Mouse (Mus musculus): ENCODE data around the gene Slc25a10. TPM values are rescaled to one million over a fixed set of nuclear protein-coding genes. Genes with fewer than 3 reads are reported as not detected.

The Slc25a10 gene
- polyA plus RNA-seq, 1 experiment from 2014 or later, result 54.6 TPM

- Histone ChIP-seq H3K4me2 (peak overlapping the region; percentile 87), H3K27me3 (no peaks in the 10 kb centered on the region), H3K4me3 (replicated peaks) (peak overlapping the region; percentile 96), H3K36me3 (peaks cover 78% of the 10 kb centered on the region), H3K9ac (replicated peaks) (peak overlapping the region; percentile 89), H3K4me1 (replicated peaks) (peaks cover 30% of the 10 kb centered on the region), H3K9me3 (no peaks in the 10 kb centered on the region), H3K27ac (0 out of 2 replicates have a peak overlapping the region, but pooled peaks have one; percentile 91)
- WGBS, result 9% methylated on average over 10 of the region's 10 CpGs
- ATAC-seq (ENCODE audit: insufficient number of reproducible peaks, insufficient read depth, low FRiP score, low TSS enrichment, low read depth), result no peak
These were observed 6.4 kb upstream of the Slc25a10 start for GRCm38 (mm10) chr11:120485251-120485650.

- Histone ChIP-seq H3K4me3 (replicated peaks) (no peak overlapping the region), H3K9ac (replicated peaks) (no peak overlapping the region), H3K9me3 (no peaks in the 10 kb centered on the region), H3K4me1 (replicated peaks) (peaks cover 54% of the 10 kb centered on the region), H3K27ac (no peak overlapping the region), H3K27me3 (no peaks in the 10 kb centered on the region), H3K36me3 (peaks cover 46% of the 10 kb centered on the region), H3K4me2 (no peak overlapping the region)
- WGBS, result 80% methylated on average over 4 of the region's 4 CpGs
- no peak for ATAC-seq (ENCODE audit: insufficient number of reproducible peaks, insufficient read depth, low FRiP score, low TSS enrichment, low read depth)
These were observed 3.1 kb upstream of the Slc25a10 start for GRCm38 (mm10) chr11:120488516-120488915.

GRCm38 (mm10) chr11:120489054-120489761 is 2.4 kb upstream of the Slc25a10 start:
- H3K4me2 ChIP-seq, result no peak overlapping the region
- no peak overlapping the region for H3K4me3 ChIP-seq (replicated peaks)
- H3K9ac ChIP-seq (replicated peaks), result peak overlapping the region; percentile 27; the same call in 1 of the 2 replicates
- H3K36me3 ChIP-seq, result peaks cover 47% of the 10 kb centered on the region
- no peaks in the 10 kb centered on the region for H3K9me3 ChIP-seq
- H3K27ac ChIP-seq, result 0 out of 2 replicates have a peak overlapping the region, but pooled peaks have one; percentile 41
- peaks cover 52% of the 10 kb centered on the region for H3K4me1 ChIP-seq (replicated peaks)
- 63% methylated on average over 4 of the region's 4 CpGs for WGBS
- ATAC-seq (ENCODE audit: insufficient number of reproducible peaks, insufficient read depth, low FRiP score, low TSS enrichment, low read depth), result no peak; the same call in 1 of the 2 replicates
- no peaks in the 10 kb centered on the region for H3K27me3 ChIP-seq

GRCm38 (mm10) chr11:120490291-120491046 is 1.2 kb upstream of the Slc25a10 start:
- 40% methylated on average over 4 of the region's 4 CpGs for WGBS
- Histone ChIP-seq H3K4me1 (replicated peaks) (peaks cover 48% of the 10 kb centered on the region), H3K27ac (peak overlapping the region; percentile 89; the same call in 1 of the 2 replicates), H3K9ac (replicated peaks) (no peak overlapping the region; the same call in 1 of the 2 replicates), H3K27me3 (no peaks in the 10 kb centered on the region), H3K4me2 (peak overlapping the region; percentile 96), H3K4me3 (replicated peaks) (0 out of 2 replicates have a peak overlapping the region, but pooled peaks have one; percentile 1), H3K9me3 (no peaks in the 10 kb centered on the region), H3K36me3 (peaks cover 58% of the 10 kb centered on the region)
- no peak for ATAC-seq (ENCODE audit: insufficient number of reproducible peaks, insufficient read depth, low FRiP score, low TSS enrichment, low read depth)

GRCm38 (mm10) chr11:120492024-120492877 is 611 bp downstream of the Slc25a10 start:
- Histone ChIP-seq H3K4me1 (replicated peaks) (peaks cover 42% of the 10 kb centered on the region), H3K27ac (peak overlapping the region; percentile 89), H3K9ac (replicated peaks) (peak overlapping the region; percentile 90), H3K36me3 (peaks cover 58% of the 10 kb centered on the region), H3K4me3 (replicated peaks) (peak overlapping the region; percentile 97), H3K4me2 (peak overlapping the region; percentile 96), H3K9me3 (no peaks in the 10 kb centered on the region), H3K27me3 (no peaks in the 10 kb centered on the region)
- WGBS, result under 1% methylated on average over 48 of the region's 48 CpGs
- peak; percentile 40 for ATAC-seq (ENCODE audit: insufficient number of reproducible peaks, insufficient read depth, low FRiP score, low TSS enrichment, low read depth)

- Histone ChIP-seq H3K27ac (peak overlapping the region; percentile 89), H3K9me3 (no peaks in the 10 kb centered on the region), H3K4me1 (replicated peaks) (peaks cover 42% of the 10 kb centered on the region), H3K36me3 (peaks cover 58% of the 10 kb centered on the region), H3K9ac (replicated peaks) (peak overlapping the region; percentile 90), H3K4me3 (replicated peaks) (peak overlapping the region; percentile 97), H3K4me2 (peak overlapping the region; percentile 96), H3K27me3 (no peaks in the 10 kb centered on the region)
- 26% methylated on average over 3 of the region's 3 CpGs for WGBS
- no peak for ATAC-seq (ENCODE audit: insufficient number of reproducible peaks, insufficient read depth, low FRiP score, low TSS enrichment, low read depth)
These were observed 1.2 kb downstream of the Slc25a10 start for GRCm38 (mm10) chr11:120492878-120493203.

- 66% methylated on average over 3 of the region's 3 CpGs for WGBS
- H3K27ac ChIP-seq, result 0 out of 2 replicates have a peak overlapping the region, but pooled peaks have one; percentile 23
- peak overlapping the region; percentile 90 for H3K9ac ChIP-seq (replicated peaks)
- peaks cover 58% of the 10 kb centered on the region for H3K36me3 ChIP-seq
- no peak for ATAC-seq (ENCODE audit: insufficient number of reproducible peaks, insufficient read depth, low FRiP score, low TSS enrichment, low read depth)
- peaks cover 42% of the 10 kb centered on the region for H3K4me1 ChIP-seq (replicated peaks)
- H3K4me3 ChIP-seq (replicated peaks), result peak overlapping the region; percentile 97
- peak overlapping the region; percentile 96 for H3K4me2 ChIP-seq
- no peaks in the 10 kb centered on the region for H3K27me3 ChIP-seq
- H3K9me3 ChIP-seq, result no peaks in the 10 kb centered on the region
These were observed 1.7 kb downstream of the Slc25a10 start for GRCm38 (mm10) chr11:120493351-120493750.

- Histone ChIP-seq H3K4me3 (replicated peaks) (peak overlapping the region; percentile 97; the same call in 1 of the 2 replicates), H3K9ac (replicated peaks) (peak overlapping the region; percentile 90; the same call in 1 of the 2 replicates), H3K27me3 (no peaks in the 10 kb centered on the region), H3K27ac (no peak overlapping the region), H3K4me2 (peak overlapping the region; percentile 96), H3K36me3 (peaks cover 58% of the 10 kb centered on the region), H3K9me3 (no peaks in the 10 kb centered on the region), H3K4me1 (replicated peaks) (peaks cover 42% of the 10 kb centered on the region)
- 91% methylated on average over 3 of the region's 3 CpGs for WGBS
- ATAC-seq (ENCODE audit: insufficient number of reproducible peaks, insufficient read depth, low FRiP score, low TSS enrichment, low read depth), result no peak
These were observed 2.3 kb downstream of the Slc25a10 start for GRCm38 (mm10) chr11:120493911-120494310.

- H3K4me2 ChIP-seq, result no peak overlapping the region
- H3K4me3 ChIP-seq (replicated peaks), result no peak overlapping the region
- no peak overlapping the region for H3K9ac ChIP-seq (replicated peaks)
- H3K36me3 ChIP-seq, result peaks cover 55% of the 10 kb centered on the region
- no peak overlapping the region for H3K27ac ChIP-seq
- H3K27me3 ChIP-seq, result no peaks in the 10 kb centered on the region
- H3K9me3 ChIP-seq, result no peaks in the 10 kb centered on the region
- H3K4me1 ChIP-seq (replicated peaks), result peaks cover 15% of the 10 kb centered on the region
- no peak for ATAC-seq (ENCODE audit: insufficient number of reproducible peaks, insufficient read depth, low FRiP score, low TSS enrichment, low read depth)
- WGBS, result 92% methylated on average over 3 of the region's 3 CpGs
These were observed 5.8 kb downstream of the Slc25a10 start for GRCm38 (mm10) chr11:120497436-120497835.

GRCm38 (mm10) chr11:120498226-120498625 is 6.6 kb downstream of the Slc25a10 start:
- Histone ChIP-seq H3K27me3 (no peaks in the 10 kb centered on the region), H3K4me3 (replicated peaks) (no peak overlapping the region), H3K9ac (replicated peaks) (no peak overlapping the region), H3K4me2 (no peak overlapping the region), H3K9me3 (no peaks in the 10 kb centered on the region), H3K4me1 (replicated peaks) (peaks cover 7% of the 10 kb centered on the region), H3K27ac (no peak overlapping the region), H3K36me3 (peaks cover 55% of the 10 kb centered on the region)
- WGBS, result 92% methylated on average over 12 of the region's 12 CpGs
- no peak for ATAC-seq (ENCODE audit: insufficient number of reproducible peaks, insufficient read depth, low FRiP score, low TSS enrichment, low read depth)
